Mouse (Mus musculus) cerebral cortex, adult 2 months (tissue): Measurements from ENCODE around the gene Dtnb.

Experiments used
- WGBS: fragments of 180-500 bp; shearing (Covaris S2); methylation state at CpG from one replicate; pipeline ENCODE4 v1.1.7; 2018; 5-methylcytosine and 5-hydroxymethylcytosine counted together

The Dtnb gene

GRCm38 (mm10) chr12:3572581-3573397 is 608 bp downstream of the Dtnb start:
- 1% methylated on average over 53 of the region's 53 CpGs for WGBS

- WGBS = 27% methylated on average over 6 of the region's 6 CpGs
These were observed 1.2 kb downstream of the Dtnb start for GRCm38 (mm10) chr12:3573410-3573809.

GRCm38 (mm10) chr12:3574670-3575069 is 2.5 kb downstream of the Dtnb start:
- WGBS = 82% methylated on average over 4 of the region's 4 CpGs

GRCm38 (mm10) chr12:3579958-3580530 is 7.9 kb downstream of the Dtnb start:
- 74% methylated on average over 2 of the region's 2 CpGs for WGBS

DNA sequence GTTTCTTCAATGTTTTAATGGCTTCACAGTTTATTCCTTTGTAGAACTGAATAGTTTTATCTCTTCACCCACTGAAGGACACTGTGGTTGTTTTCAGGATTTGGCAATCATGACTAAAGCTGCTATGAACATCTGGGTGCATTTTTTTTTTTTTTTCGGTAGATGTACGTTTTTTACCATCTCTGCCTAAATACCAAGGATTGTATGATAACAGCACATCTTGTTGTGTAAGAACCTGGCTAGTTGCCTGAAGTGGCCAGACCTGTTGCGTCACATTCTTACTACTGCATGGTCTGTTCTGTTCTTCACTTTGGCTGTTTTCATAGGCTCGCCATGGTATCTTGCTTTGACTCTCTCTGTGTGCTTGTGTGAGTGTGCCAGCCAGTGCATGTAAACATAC is 10.4 kb downstream of the Dtnb start:
- 77% methylated on average over 4 of the region's 4 CpGs for WGBS

DNA sequence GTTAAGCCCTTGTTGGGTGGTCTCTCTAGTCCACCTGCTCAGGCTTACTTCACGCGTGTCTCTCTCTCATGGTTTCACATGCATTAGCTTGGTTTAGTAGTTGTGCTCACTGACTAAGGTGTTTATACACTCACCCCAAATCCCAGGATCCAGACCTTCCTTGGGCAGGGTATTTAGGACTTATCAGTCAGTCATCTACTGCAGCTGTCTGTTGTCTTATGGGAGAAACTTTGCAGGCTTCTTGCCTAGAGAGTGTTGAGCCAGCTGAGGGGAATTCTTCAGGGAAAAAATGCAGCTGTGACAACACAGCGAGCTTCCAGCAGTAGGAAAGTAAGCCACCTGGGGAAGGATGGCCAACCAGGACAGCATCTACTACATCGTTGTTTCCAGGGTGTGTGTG is 13.3 kb downstream of the Dtnb start:
- WGBS = 81% methylated on average over 4 of the region's 4 CpGs

DNA sequence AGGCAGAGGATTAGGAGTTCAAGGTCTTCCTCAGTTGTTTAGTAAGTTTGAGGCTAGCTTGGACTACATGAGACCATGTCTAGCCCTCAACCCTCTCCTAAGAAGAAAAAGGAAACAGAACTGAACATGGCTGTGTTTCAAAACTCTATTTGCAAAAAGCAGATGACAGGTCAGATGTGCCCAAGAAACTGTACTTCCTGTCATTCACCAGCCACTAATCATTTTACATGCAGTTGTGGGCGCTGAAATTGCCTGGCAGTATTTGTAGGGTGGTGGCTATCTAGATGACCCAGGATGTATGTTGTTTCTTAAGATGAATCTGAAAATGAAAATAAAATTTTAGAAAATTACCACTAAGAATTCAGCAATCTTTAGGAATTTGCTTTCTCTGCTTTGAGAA is 14.8 kb downstream of the Dtnb start:
- 96% methylated on average over 1 of the region's 1 CpGs for WGBS

- WGBS = 97% methylated on average over 9 of the region's 9 CpGs
These were observed 17.9 kb downstream of the Dtnb start for GRCm38 (mm10) chr12:3590039-3590438.

DNA sequence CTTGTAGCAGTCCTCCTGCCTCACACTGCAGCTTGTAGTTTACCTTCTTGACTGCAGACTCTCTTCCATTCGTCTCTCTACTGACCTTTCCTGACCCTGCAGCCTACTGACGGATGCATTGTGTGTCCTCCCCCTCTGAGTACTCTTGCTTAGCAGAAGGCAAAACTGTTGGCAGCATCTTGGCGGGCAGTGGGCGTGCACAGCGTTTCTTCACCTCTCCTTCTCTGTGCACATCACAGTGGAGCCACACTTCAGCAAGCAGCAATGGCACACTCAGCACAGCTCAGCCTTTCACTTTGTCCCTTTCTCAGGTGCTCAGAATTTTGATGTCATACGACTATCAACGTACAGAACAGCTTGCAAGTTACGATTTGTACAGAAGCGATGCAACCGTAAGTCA is 19.4 kb downstream of the Dtnb start:
- 62% methylated on average over 10 of the region's 10 CpGs for WGBS

- 94% methylated on average over 4 of the region's 4 CpGs for WGBS
These were observed 30.6 kb downstream of the Dtnb start for GRCm38 (mm10) chr12:3602786-3603185.

GRCm38 (mm10) chr12:3606202-3606601 is 34.0 kb downstream of the Dtnb start:
- 85% methylated on average over 7 of the region's 7 CpGs for WGBS

GRCm38 (mm10) chr12:3611871-3612270 is 39.7 kb downstream of the Dtnb start:
- WGBS = 49% methylated on average over 7 of the region's 7 CpGs

- WGBS = 87% methylated on average over 8 of the region's 8 CpGs
These were observed 42.9 kb downstream of the Dtnb start for GRCm38 (mm10) chr12:3615041-3615440.

DNA sequence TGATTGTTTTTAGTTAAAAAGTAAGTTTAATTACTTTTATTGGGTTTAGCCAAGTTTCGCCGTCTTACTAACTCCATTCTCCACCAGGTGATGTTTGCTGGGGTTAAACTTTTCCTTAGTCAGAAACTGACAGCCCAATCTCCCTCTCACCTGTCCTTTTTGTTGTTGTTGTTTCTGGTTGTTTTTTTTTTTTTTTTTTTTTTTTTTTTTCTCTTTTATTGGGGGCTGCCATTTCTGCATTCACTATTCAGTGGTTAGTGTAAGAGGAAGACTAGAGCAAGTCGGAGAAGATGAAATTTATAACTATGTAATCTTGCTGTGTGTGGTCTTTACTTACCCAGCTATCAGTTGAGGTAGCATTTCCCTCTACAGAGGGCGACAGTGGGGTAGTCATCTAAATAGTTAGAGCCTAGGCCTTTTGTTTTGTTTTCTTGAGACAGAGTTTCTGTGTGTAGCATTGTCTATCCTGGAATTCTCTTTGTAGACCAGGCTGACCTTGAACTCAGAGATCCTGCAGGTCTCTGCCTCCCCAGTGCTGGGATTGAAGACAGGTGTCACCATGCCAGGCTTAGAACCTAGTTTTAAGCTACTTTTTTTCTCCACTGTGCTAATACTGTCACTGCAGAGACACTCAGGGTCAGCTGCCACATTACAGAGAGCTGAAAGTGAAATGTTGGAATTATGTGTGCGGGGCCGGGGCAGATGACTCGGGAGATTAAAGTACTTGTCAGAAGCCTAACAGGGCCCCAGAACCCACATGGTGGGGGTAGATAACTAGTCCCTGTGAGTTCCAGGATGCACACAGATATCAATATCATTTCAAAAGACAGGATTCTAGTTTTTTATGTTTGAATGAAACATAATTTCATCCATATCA is 46.2 kb downstream of the Dtnb start:
- 96% methylated on average over 7 of the region's 7 CpGs for WGBS

DNA sequence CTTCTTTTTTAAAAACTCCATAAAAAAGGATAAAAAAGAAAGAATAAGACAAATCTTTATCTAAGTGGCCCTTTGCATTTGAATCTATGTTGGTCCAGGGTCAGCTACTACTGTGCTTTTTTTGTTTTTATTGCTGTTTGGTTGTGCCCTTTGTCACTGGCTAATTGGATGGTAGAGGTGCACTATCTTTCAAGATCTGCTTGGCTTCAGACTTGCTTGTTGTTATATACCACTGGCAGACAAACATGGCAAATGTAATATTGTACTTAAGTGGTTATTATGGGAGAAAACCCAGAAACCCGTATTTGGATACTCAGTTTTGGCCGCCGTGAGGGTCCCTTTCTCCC is 46.8 kb downstream of the Dtnb start:
- WGBS = 95% methylated on average over 3 of the region's 3 CpGs

- WGBS = 88% methylated on average over 4 of the region's 4 CpGs
These were observed 54.7 kb downstream of the Dtnb start for GRCm38 (mm10) chr12:3626880-3627279.

DNA sequence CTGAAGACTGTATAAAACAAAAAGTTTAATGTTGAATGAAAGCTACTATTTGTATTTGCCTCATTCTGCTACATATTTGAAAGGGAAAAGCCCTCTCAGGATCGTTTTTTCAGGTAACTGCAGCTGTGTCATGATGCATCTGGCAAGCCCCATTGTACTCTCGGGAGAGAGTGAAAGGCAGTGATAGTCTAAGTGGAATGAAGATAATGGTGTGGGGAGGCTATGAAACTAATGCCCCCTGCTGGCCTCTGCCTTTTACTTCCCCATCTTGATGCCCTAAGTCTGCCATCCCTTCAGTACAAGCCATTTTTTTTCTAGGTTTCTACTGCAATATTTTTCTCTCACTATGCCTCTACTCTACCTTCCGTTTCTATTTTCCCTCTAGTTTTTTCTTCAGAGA is 69.8 kb downstream of the Dtnb start:
- WGBS = 53% methylated on average over 3 of the region's 3 CpGs

DNA sequence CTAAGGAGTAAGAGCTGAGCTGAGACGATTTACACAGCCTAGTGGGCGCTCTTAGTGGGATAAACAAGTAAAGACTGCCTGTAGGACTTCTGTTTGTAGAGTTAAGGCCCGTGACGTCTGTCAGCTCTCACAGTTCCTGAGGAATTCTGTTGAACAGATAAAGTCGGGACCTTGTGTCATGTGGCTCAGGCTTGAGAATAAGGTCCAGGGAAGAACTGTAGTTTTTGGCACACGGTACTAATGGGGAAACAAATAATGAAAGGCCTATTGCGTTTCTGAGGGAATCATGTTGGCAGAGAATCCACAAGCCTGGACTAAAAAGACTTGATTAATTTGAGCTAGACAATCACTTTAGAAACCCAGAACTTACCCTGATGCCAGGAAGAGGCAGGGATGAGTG is 84.6 kb downstream of the Dtnb start:
- 61% methylated on average over 7 of the region's 7 CpGs for WGBS

GRCm38 (mm10) chr12:3657234-3657633 is 85.1 kb downstream of the Dtnb start:
- 73% methylated on average over 4 of the region's 4 CpGs for WGBS

DNA sequence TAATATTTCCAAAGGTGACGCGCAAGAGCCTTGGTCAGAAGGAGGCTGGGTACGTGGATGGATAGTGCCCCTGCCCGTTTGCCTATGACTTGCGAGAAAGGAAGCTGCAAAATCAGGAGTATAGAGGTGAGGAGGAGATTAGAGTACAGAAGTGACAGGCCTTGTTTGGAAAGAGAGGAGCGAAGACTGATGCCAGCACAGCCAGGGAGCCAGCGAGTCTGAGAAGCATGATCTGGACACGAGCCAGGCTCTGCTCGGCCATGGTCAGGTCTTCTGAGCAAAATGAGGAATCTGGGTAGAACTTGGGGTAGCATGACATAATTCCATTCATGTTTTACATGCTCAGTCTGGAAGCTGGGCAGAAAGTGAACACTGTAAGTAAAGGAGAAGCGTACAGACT is 85.6 kb downstream of the Dtnb start:
- 77% methylated on average over 10 of the region's 10 CpGs for WGBS

GRCm38 (mm10) chr12:3659554-3660311 is 87.6 kb downstream of the Dtnb start:
- 84% methylated on average over 4 of the region's 4 CpGs for WGBS
